Comparison of ENCODE assay signal across 8 mouse cellular contexts in genomic region chr6:47877058-47877457, GRCm38 (mm10). TPM values are rescaled to one million over a fixed set of nuclear protein-coding genes. Genes with fewer than 3 reads are reported as not detected.
DNase-seq lines count a peak whose midpoint lies in the region; ATAC-seq and TF ChIP-seq lines count a peak whose summit lies in the region.

Gene Zfp282 (plus strand): TSS chr6:47877204.

- H3K4me1 ChIP-seq in kidney, adult 2 months (ENCODE audit: control insufficient read depth, insufficient read depth, low read length), result peaks cover 12% of the 10 kb centered on the region; the same call in 1 of the 2 replicates
- H3K4me1 ChIP-seq in MEL (ENCODE audit: control insufficient read depth in 1 of 2, insufficient read depth in 2 of 2, low read length in 2 of 2), result peaks cover 7 to 17% of the 10 kb centered on the region in 2 experiments
- 0 out of 2 replicates have a peak, but pooled peaks cover 7% of the 10 kb centered on the region for H3K4me1 ChIP-seq in forebrain, postnatal 0 days (ENCODE audit: insufficient read depth)
- H3K4me1 ChIP-seq in limb, embryonic 11.5 days (ENCODE audit: control insufficient read depth, insufficient read depth, low read length), result peaks cover 11% of the 10 kb centered on the region
- H3K4me1 ChIP-seq in stomach, embryonic 15.5 days, result peaks cover 18% of the 10 kb centered on the region

- no peaks in the 10 kb centered on the region for H3K36me3 ChIP-seq in kidney, adult 2 months (ENCODE audit: control insufficient read depth, insufficient read depth, low read length)
- peaks cover 0 to 16% of the 10 kb centered on the region in 2 experiments; a peak in 2 of 4 replicates for H3K36me3 ChIP-seq in MEL (ENCODE audit: control insufficient read depth in 1 of 2, insufficient read depth in 2 of 2, low read length in 2 of 2)
- H3K36me3 ChIP-seq in forebrain, postnatal 0 days (ENCODE audit: insufficient read depth), result peaks cover 19% of the 10 kb centered on the region
- H3K36me3 ChIP-seq in limb, embryonic 11.5 days (ENCODE audit: control insufficient read depth, insufficient read depth, low read length), result peaks cover 7% of the 10 kb centered on the region; the same call in 1 of the 2 replicates
- peaks cover 18% of the 10 kb centered on the region for H3K36me3 ChIP-seq in stomach, embryonic 15.5 days

- peak within 1 kb of the TSS; percentile 97 for H3K27ac ChIP-seq in kidney, adult 2 months (ENCODE audit: insufficient read depth, low read depth, low read length)
- peak within 1 kb of the TSS; percentile 85 for H3K27ac ChIP-seq in MEL (ENCODE audit: control insufficient read depth, low read depth, low read length)
- H3K27ac ChIP-seq in forebrain, postnatal 0 days (ENCODE audit: low read depth, low read length), result peak within 1 kb of the TSS; percentile 96
- peak within 1 kb of the TSS; percentile 95 for H3K27ac ChIP-seq in limb, embryonic 11.5 days (replicated peaks; ENCODE audit: low read depth, low read length)
- H3K27ac ChIP-seq in stomach, embryonic 15.5 days, result peak within 1 kb of the TSS; percentile 99

- no peaks in the 10 kb centered on the region for H3K9me3 ChIP-seq in MEL (replicated peaks; ENCODE audit: insufficient read depth, low read length)
- H3K9me3 ChIP-seq in forebrain, postnatal 0 days (ENCODE audit: low read length), result no peaks in the 10 kb centered on the region
- H3K9me3 ChIP-seq in limb, embryonic 11.5 days (ENCODE audit: control insufficient read depth, low read length), result no peaks in the 10 kb centered on the region
- no peaks in the 10 kb centered on the region for H3K9me3 ChIP-seq in stomach, embryonic 15.5 days

- no peak for TF ChIP-seq EP300 in MEL (IDR thresholded peaks at IDR 0.05; ENCODE audit: low read depth in 1 of 2, low read length in 2 of 2)

- 6% methylated on average over 9 of the region's 9 CpGs for WGBS in kidney, adult 2 months
- 8% methylated on average over 9 of the region's 9 CpGs for WGBS in forebrain, postnatal 0 days
- 8% methylated on average over 9 of the region's 9 CpGs for WGBS in limb, embryonic 11.5 days
- 5% methylated on average over 9 of the region's 9 CpGs for WGBS in stomach, embryonic 15.5 days

- no peak for TF ChIP-seq CTCF in kidney, adult 2 months (conservative IDR thresholded peaks at IDR 0.05; ENCODE audit: insufficient read depth, insufficient read length, low read depth, low read length)
- no peak for TF ChIP-seq CTCF in MEL (IDR thresholded peaks at IDR 0.05 in 2 of 3, conservative IDR thresholded peaks at IDR 0.05 in 1 of 3; ENCODE audit: control insufficient read depth in 1 of 3, insufficient read depth in 1 of 3, low read depth in 2 of 3, low read length in 3 of 3, poor library complexity in 1 of 3, severe bottlenecking in 1 of 3)
- no peak for TF ChIP-seq CTCF in forebrain, postnatal 0 days (IDR thresholded peaks at IDR 0.05; ENCODE audit: low read depth)

- peak within 1 kb of the TSS; percentile 95 for H3K4me3 ChIP-seq in kidney, adult 2 months (ENCODE audit: insufficient read depth, low read depth, low read length)
- peak within 1 kb of the TSS; percentile 99 to 100 for H3K4me3 ChIP-seq in MEL (ENCODE audit: control insufficient read depth in 1 of 2, insufficient read depth in 1 of 2, low read depth in 2 of 2, low read length in 2 of 2)
- H3K4me3 ChIP-seq in forebrain, postnatal 0 days (ENCODE audit: low read depth, low read length), result peak within 1 kb of the TSS; percentile 66
- peak within 1 kb of the TSS; percentile 78 for H3K4me3 ChIP-seq in limb, embryonic 11.5 days (ENCODE audit: low read depth, low read length)
- peak within 1 kb of the TSS; percentile 96 for H3K4me3 ChIP-seq in stomach, embryonic 15.5 days (replicated peaks)

- ATAC-seq in forebrain, postnatal 0 days, result no peak
- no peak for ATAC-seq in limb, embryonic 11.5 days (ENCODE audit: insufficient number of reproducible peaks, low FRiP score, low TSS enrichment, low read depth)
- ATAC-seq in stomach, embryonic 15.5 days (ENCODE audit: insufficient read depth, low FRiP score, low read depth), result no peak

- peak within 1 kb of the TSS; percentile 64 for H3K4me2 ChIP-seq in forebrain, postnatal 0 days (ENCODE audit: low read depth)
- peak within 1 kb of the TSS; percentile 85 for H3K4me2 ChIP-seq in limb, embryonic 11.5 days (ENCODE audit: low read depth, severe bottlenecking)
- H3K4me2 ChIP-seq in stomach, embryonic 15.5 days, result peak within 1 kb of the TSS; percentile 78

- TF ChIP-seq RAD21 in MEL (IDR thresholded peaks at IDR 0.05; ENCODE audit: low read depth, low read length), result no peak

- H3K79me2 ChIP-seq in MEL (ENCODE audit: control insufficient read depth, insufficient read depth, low read length, poor library complexity), result peaks cover 12% of the 10 kb centered on the region

- H3K27me3 ChIP-seq in kidney, adult 2 months (replicated peaks; ENCODE audit: control insufficient read depth, insufficient read depth, low read length), result no peaks in the 10 kb centered on the region
- H3K27me3 ChIP-seq in MEL (ENCODE audit: control insufficient read depth in 1 of 2, insufficient read depth in 2 of 2, low read length in 2 of 2), result no peaks in the 10 kb centered on the region
- H3K27me3 ChIP-seq in forebrain, postnatal 0 days (ENCODE audit: insufficient read depth, low read length), result no peaks in the 10 kb centered on the region
- no peaks in the 10 kb centered on the region for H3K27me3 ChIP-seq in limb, embryonic 11.5 days (ENCODE audit: control insufficient read depth, insufficient read depth, low read length)
- no peaks in the 10 kb centered on the region for H3K27me3 ChIP-seq in stomach, embryonic 15.5 days (replicated peaks)

- TF ChIP-seq POLR2A in kidney, adult 2 months (IDR thresholded peaks at IDR 0.05; ENCODE audit: low read depth, low read length), result no peak
- no peak for TF ChIP-seq POLR2A in MEL (IDR thresholded peaks at IDR 0.05; ENCODE audit: control insufficient read depth in 1 of 2, insufficient read depth in 1 of 2, low read depth in 1 of 2, low read length in 2 of 2, poor library complexity in 1 of 2)

- DNase-seq in kidney, adult 2 months, result no peak
- no peak for DNase-seq in kidney, postnatal 14 days
- no peak for DNase-seq in MEL (ENCODE audit: low read depth, low spot score)
- no peak for DNase-seq in forebrain, postnatal 0 days
- no peak for DNase-seq in limb, embryonic 11.5 days (ENCODE audit: low spot score)
- DNase-seq in B cell, adult 2 months, result no peak
- DNase-seq in yolk sac, embryonic 10.5 days (ENCODE audit: low spot score), result no peak

- H3K9ac ChIP-seq in MEL (ENCODE audit: control insufficient read depth, low read depth, low read length, poor library complexity, severe bottlenecking), result peak within 1 kb of the TSS; percentile 99
- H3K9ac ChIP-seq in forebrain, postnatal 0 days, result peak within 1 kb of the TSS; percentile 79
- peak within 1 kb of the TSS; percentile 94 for H3K9ac ChIP-seq in limb, embryonic 11.5 days (ENCODE audit: low read length)
- H3K9ac ChIP-seq in stomach, embryonic 15.5 days, result peak within 1 kb of the TSS; percentile 96

TF ChIP-seq in MEL, 35 proteins besides CTCF, POLR2A, EP300 and RAD21:
- TF ChIP-seq POLR2AphosphoS5 (IDR thresholded peaks at IDR 0.05; ENCODE audit: borderline replicate concordance, low read depth, low read length) (no peak), ZKSCAN1 (IDR thresholded peaks at IDR 0.05; ENCODE audit: low read depth, low read length) (peak; percentile 94)

RNA-seq across cellular contexts. Expression of gene Zfp282, which starts in this region (rescaled TPM):
- polyA plus RNA-seq in kidney, adult 2 months (2012; rRNA removed), result 6.2 and 7.0 TPM in 2 replicates
- 8.2 and 8.5 TPM in 2 replicates for total RNA-seq in MEL (2012; rRNA removed)
- polyA plus RNA-seq in MEL (2012; ENCODE audit: insufficient read depth in 1 of 2, insufficient read length in 2 of 2, low read depth in 1 of 2, low replicate concordance in 2 of 2, missing spikeins in 1 of 2), result 10 to 100 TPM in 1 of 2 experiments, not detected in 1; 13.8 TPM
- 41.8 and 48.5 TPM in 2 replicates for total RNA-seq in forebrain, postnatal 0 days (2014; rRNA removed)
- 15.4 and 16.7 TPM in 2 replicates for polyA plus RNA-seq in forebrain, postnatal 0 days (2015; fragmentation: Nextera tagmentation; extraction: Ambion mirVana)
- 12.9 and 16.1 TPM in 2 replicates for polyA plus RNA-seq in limb, embryonic 11.5 days (2014; fragmentation: Nextera tagmentation; extraction: Ambion mirVana)
- 14.6 and 16.4 TPM in 2 replicates for polyA plus RNA-seq in stomach, embryonic 15.5 days (2015; fragmentation: Nextera tagmentation; extraction: Ambion mirVana)
